Comparison of ENCODE assay signal across 8 mouse cellular contexts in the genomic region with DNA sequence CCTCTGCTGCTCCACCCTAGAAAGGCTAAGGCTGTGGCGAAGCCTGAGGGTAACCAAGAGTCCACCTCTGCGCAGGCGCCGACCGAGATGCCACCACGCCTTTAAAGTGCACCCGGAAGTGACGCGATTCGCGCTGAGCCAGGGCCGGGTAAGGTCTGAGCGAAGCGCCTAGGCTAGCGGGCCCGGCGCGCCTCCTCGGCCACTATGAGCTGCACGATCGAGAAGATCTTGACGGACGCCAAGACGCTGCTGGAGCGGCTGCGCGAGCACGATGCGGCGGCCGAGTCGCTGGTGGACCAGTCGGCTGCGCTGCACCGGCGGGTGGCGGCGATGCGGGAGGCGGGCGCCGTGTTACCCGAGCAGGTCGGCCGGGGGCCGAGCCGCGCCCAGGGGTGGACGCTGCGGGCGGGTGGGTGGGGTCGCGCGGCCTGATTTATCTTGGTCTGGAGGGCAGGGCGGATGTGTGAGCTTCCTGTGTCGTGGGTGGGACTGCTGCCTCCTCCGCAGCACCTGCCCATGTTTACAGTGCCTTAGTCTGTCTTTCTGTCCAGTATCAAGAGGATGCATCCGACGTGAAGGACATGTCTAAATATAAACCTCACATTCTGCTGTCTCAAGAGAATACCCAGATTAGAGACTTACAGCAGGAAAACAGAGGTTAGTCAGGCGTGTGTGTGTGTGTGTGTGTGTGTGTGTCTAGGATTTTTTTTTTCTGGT. TPM values are rescaled to one million over a fixed set of nuclear protein-coding genes. Genes with fewer than 3 reads are reported as not detected.
DNase-seq lines count a peak whose midpoint lies in the region; ATAC-seq and TF ChIP-seq lines count a peak whose summit lies in the region.

Gene Sike1, plus strand, starts transcription at position 104 of the 717 bp plus-strand sequence.

- WGBS in embryonic facial prominence, embryonic 14.5 days: under 1% methylated on average over 33 of the region's 60 CpGs
- 1% methylated on average over 32 of the region's 60 CpGs for WGBS in limb, embryonic 14.5 days
- WGBS in midbrain, postnatal 0 days: under 1% methylated on average over 41 of the region's 60 CpGs

- peak within 1 kb of the TSS; percentile 92 for H3K27ac ChIP-seq in embryonic facial prominence, embryonic 14.5 days (replicated peaks; ENCODE audit: low read depth, low read length)
- H3K27ac ChIP-seq in limb, embryonic 14.5 days (replicated peaks; ENCODE audit: low read depth, low read length): peak within 1 kb of the TSS; percentile 90
- peak within 1 kb of the TSS; percentile 82 for H3K27ac ChIP-seq in midbrain, postnatal 0 days (ENCODE audit: low read depth, low read length)

- peak; percentile 96 for DNase-seq in 3T3-L1 (ENCODE audit: low read depth, low spot score)
- DNase-seq in adrenal gland, postnatal 4 days (ENCODE audit: low spot score in 2 of 2): peak; percentile 81 to 88
- peak; percentile 95 for DNase-seq in embryonic facial prominence, embryonic 14.5 days (ENCODE audit: low spot score)
- peak; percentile 98 for DNase-seq in heart, adult 8-10 months (ENCODE audit: low spot score)
- DNase-seq in kidney, adult 9 months: peak; percentile 95
- DNase-seq in limb, embryonic 14.5 days (ENCODE audit: low spot score): peak; percentile 89
- peak; percentile 93 for DNase-seq in midbrain, postnatal 0 days (ENCODE audit: low spot score)
- peak; percentile 84 to 90 for DNase-seq in spleen, postnatal 14 days (ENCODE audit: low spot score in 2 of 2)

- no peak for TF ChIP-seq CTCF in midbrain, postnatal 0 days (IDR thresholded peaks at IDR 0.05)

- H3K4me2 ChIP-seq in embryonic facial prominence, embryonic 14.5 days (ENCODE audit: low read depth, low read length): peak within 1 kb of the TSS; percentile 64
- peak within 1 kb of the TSS; percentile 68 for H3K4me2 ChIP-seq in limb, embryonic 14.5 days (replicated peaks; ENCODE audit: low read depth, low read length, severe bottlenecking)
- H3K4me2 ChIP-seq in midbrain, postnatal 0 days (ENCODE audit: low read depth, low read length, poor library complexity, severe bottlenecking): peak within 1 kb of the TSS; percentile 65

- peaks cover 10% of the 10 kb centered on the region for H3K4me1 ChIP-seq in embryonic facial prominence, embryonic 14.5 days (ENCODE audit: control insufficient read depth, insufficient read depth, low read length)
- peaks cover 12% of the 10 kb centered on the region for H3K4me1 ChIP-seq in limb, embryonic 14.5 days (ENCODE audit: control insufficient read depth, insufficient read depth, low read length)
- peaks cover 7% of the 10 kb centered on the region; the same call in 1 of the 2 replicates for H3K4me1 ChIP-seq in midbrain, postnatal 0 days (ENCODE audit: insufficient read depth, low read length)

- peak within 1 kb of the TSS; percentile 84 for H3K9ac ChIP-seq in embryonic facial prominence, embryonic 14.5 days (ENCODE audit: low read depth, low read length)
- peak within 1 kb of the TSS; percentile 88 for H3K9ac ChIP-seq in limb, embryonic 14.5 days (ENCODE audit: low read depth, low read length, severe bottlenecking)
- H3K9ac ChIP-seq in midbrain, postnatal 0 days (replicated peaks; ENCODE audit: low read length, poor library complexity, severe bottlenecking): peak within 1 kb of the TSS; percentile 90

- H3K36me3 ChIP-seq in embryonic facial prominence, embryonic 14.5 days (ENCODE audit: control insufficient read depth, insufficient read depth, low read length): peaks cover 25% of the 10 kb centered on the region
- H3K36me3 ChIP-seq in limb, embryonic 14.5 days (ENCODE audit: control insufficient read depth, insufficient read depth, low read length): peaks cover 25% of the 10 kb centered on the region
- H3K36me3 ChIP-seq in midbrain, postnatal 0 days (ENCODE audit: insufficient read depth, low read length): peaks cover 22% of the 10 kb centered on the region

- H3K4me3 ChIP-seq in embryonic facial prominence, embryonic 14.5 days (ENCODE audit: low read depth, low read length): peak within 1 kb of the TSS; percentile 75
- H3K4me3 ChIP-seq in limb, embryonic 14.5 days (replicated peaks; ENCODE audit: low read length): peak within 1 kb of the TSS; percentile 76
- peak within 1 kb of the TSS; percentile 85 for H3K4me3 ChIP-seq in midbrain, postnatal 0 days (ENCODE audit: low read depth, low read length)

- ATAC-seq in embryonic facial prominence, embryonic 14.5 days (ENCODE audit: low read depth): peak; percentile 99
- peak; percentile 97 for ATAC-seq in limb, embryonic 14.5 days (ENCODE audit: low FRiP score, low read depth)
- ATAC-seq in midbrain, postnatal 0 days (ENCODE audit: low FRiP score): peak; percentile 97

- 0 out of 2 replicates have a peak, but pooled peaks cover 5% of the 10 kb centered on the region for H3K9me3 ChIP-seq in embryonic facial prominence, embryonic 14.5 days (ENCODE audit: control insufficient read depth, low read length)
- no peaks in the 10 kb centered on the region for H3K9me3 ChIP-seq in limb, embryonic 14.5 days (ENCODE audit: control insufficient read depth, low read length)
- no peaks in the 10 kb centered on the region for H3K9me3 ChIP-seq in midbrain, postnatal 0 days (ENCODE audit: low read length)

- peak; percentile 82; the same call in 1 of the 2 replicates for TF ChIP-seq POLR2A in limb, embryonic 14.5 days (IDR thresholded peaks at IDR 0.05; ENCODE audit: borderline replicate concordance, extremely low read depth, insufficient read depth, insufficient read length)

- no peaks in the 10 kb centered on the region for H3K27me3 ChIP-seq in embryonic facial prominence, embryonic 14.5 days (replicated peaks; ENCODE audit: control insufficient read depth, insufficient read depth, low read length)
- no peaks in the 10 kb centered on the region for H3K27me3 ChIP-seq in limb, embryonic 14.5 days (ENCODE audit: control insufficient read depth, insufficient read depth, low read length)
- H3K27me3 ChIP-seq in midbrain, postnatal 0 days (ENCODE audit: insufficient read depth, low read length): no peaks in the 10 kb centered on the region

RNA-seq across cellular contexts. Expression of gene Sike1, which starts in this region (rescaled TPM):
- total RNA-seq in adrenal gland, postnatal 4 days (2021): 100 to 1,000 TPM in 1 of 2 experiments, 10 to 100 TPM in 1; 96.7 to 105 TPM
- polyA plus RNA-seq in embryonic facial prominence, embryonic 14.5 days (2014; fragmentation: Nextera tagmentation; extraction: Ambion mirVana): 59.4 and 61.8 TPM in 2 replicates
- total RNA-seq in heart, adult 8-10 months (2022): 10 to 100 TPM; 56.5 to 60.9 (median 59.3) TPM
- polyA plus RNA-seq in limb, embryonic 14.5 days (2012; rRNA removed): 42.6 and 43.2 TPM in 2 replicates
- 65.3 and 68.2 TPM in 2 replicates for polyA plus RNA-seq in limb, embryonic 14.5 days (2014; fragmentation: Nextera tagmentation; extraction: Ambion mirVana)
- 49.1 and 88.9 TPM in 2 replicates for total RNA-seq in midbrain, postnatal 0 days (2014; rRNA removed)
- 42.4 and 48.3 TPM in 2 replicates for polyA plus RNA-seq in midbrain, postnatal 0 days (2015; fragmentation: Nextera tagmentation; extraction: Ambion mirVana)

Comparison
In these comparisons a context has a peak if more than half of its experiments do, and no peak if none do; other contexts are left out.
1. Peak in every context shown above with its lines: DNase-seq, ATAC-seq, H3K4me3 ChIP-seq and H3K27ac ChIP-seq.